Mouse (Mus musculus): ENCODE measurements at regions not wholly inside any gene's neighbourhood (a gene's known extent, or its start where the extent isn't known, plus 50 kb on each side); places are given as distances from the start of the nearest gene placed in this dataset.

- no peaks in the 10 kb centered on the region for H3K9me3 ChIP-seq (ENCODE audit: control insufficient read depth, low read length)
- no peak overlapping the region for H3K4me3 ChIP-seq (ENCODE audit: low read depth, low read length)
- no peaks in the 10 kb centered on the region for H3K4me1 ChIP-seq (replicated peaks; ENCODE audit: control insufficient read depth, insufficient read depth, low read length)
- no peak overlapping the region for H3K9ac ChIP-seq (ENCODE audit: low read depth, low read length)
- no peak overlapping the region for H3K4me2 ChIP-seq (replicated peaks; ENCODE audit: low read depth, low read length)
- DNase-seq (ENCODE audit: low spot score) (no peak), ATAC-seq (ENCODE audit: low FRiP score) (no peak)
- WGBS: 80% methylated on average over 3 of the region's 3 CpGs
- H3K27ac ChIP-seq (ENCODE audit: low read depth, low read length): no peak overlapping the region
- H3K27me3 ChIP-seq (ENCODE audit: control insufficient read depth, insufficient read depth, low read length): no peaks in the 10 kb centered on the region
- no peaks in the 10 kb centered on the region for H3K36me3 ChIP-seq (ENCODE audit: control insufficient read depth, insufficient read depth, low read length)
Measured at GRCm38 (mm10) chr12:91956411-91956810, 107.5 kb upstream of the Sel1l start.

- Histone ChIP-seq H3K27ac (ENCODE audit: low read depth, low read length) (no peak overlapping the region), H3K4me2 (replicated peaks; ENCODE audit: low read depth, low read length) (no peak overlapping the region), H3K9ac (ENCODE audit: low read depth, low read length) (no peak overlapping the region), H3K4me1 (replicated peaks; ENCODE audit: control insufficient read depth, insufficient read depth, low read length) (no peaks in the 10 kb centered on the region), H3K4me3 (ENCODE audit: low read depth, low read length) (no peak overlapping the region), H3K27me3 (ENCODE audit: control insufficient read depth, insufficient read depth, low read length) (no peaks in the 10 kb centered on the region), H3K9me3 (ENCODE audit: control insufficient read depth, low read length) (no peaks in the 10 kb centered on the region), H3K36me3 (ENCODE audit: control insufficient read depth, insufficient read depth, low read length) (no peaks in the 10 kb centered on the region)
- no peak for ATAC-seq (ENCODE audit: low FRiP score)
- WGBS: 82% methylated on average over 8 of the region's 8 CpGs
- DNase-seq (ENCODE audit: low spot score): no peak
Measured at GRCm38 (mm10) chr12:91948602-91949167, 99.7 kb upstream of the Sel1l start.

- H3K4me1 ChIP-seq (replicated peaks; ENCODE audit: control insufficient read depth, insufficient read depth, low read length): no peaks in the 10 kb centered on the region
- no peaks in the 10 kb centered on the region for H3K27me3 ChIP-seq (ENCODE audit: control insufficient read depth, insufficient read depth, low read length)
- H3K27ac ChIP-seq (ENCODE audit: low read depth, low read length): no peak overlapping the region
- H3K36me3 ChIP-seq (ENCODE audit: control insufficient read depth, insufficient read depth, low read length): no peaks in the 10 kb centered on the region
- no peak overlapping the region for H3K4me2 ChIP-seq (replicated peaks; ENCODE audit: low read depth, low read length)
- 91% methylated on average over 3 of the region's 3 CpGs for WGBS
- H3K9me3 ChIP-seq (ENCODE audit: control insufficient read depth, low read length): no peaks in the 10 kb centered on the region
- DNase-seq (ENCODE audit: low spot score) (no peak), ATAC-seq (ENCODE audit: low FRiP score) (no peak)
- H3K9ac ChIP-seq (ENCODE audit: low read depth, low read length): no peak overlapping the region
- H3K4me3 ChIP-seq (ENCODE audit: low read depth, low read length): no peak overlapping the region
Measured at GRCm38 (mm10) chr12:91947998-91948397, 99.0 kb upstream of the Sel1l start.

GRCm38 (mm10) chr12:91946541-91946940 lies 97.6 kb upstream of the Sel1l start:
- Histone ChIP-seq H3K27me3 (ENCODE audit: control insufficient read depth, insufficient read depth, low read length) (no peaks in the 10 kb centered on the region), H3K9ac (ENCODE audit: low read depth, low read length) (no peak overlapping the region), H3K27ac (ENCODE audit: low read depth, low read length) (no peak overlapping the region), H3K36me3 (ENCODE audit: control insufficient read depth, insufficient read depth, low read length) (no peaks in the 10 kb centered on the region), H3K9me3 (ENCODE audit: control insufficient read depth, low read length) (no peaks in the 10 kb centered on the region), H3K4me1 (replicated peaks; ENCODE audit: control insufficient read depth, insufficient read depth, low read length) (no peaks in the 10 kb centered on the region), H3K4me3 (ENCODE audit: low read depth, low read length) (no peak overlapping the region), H3K4me2 (replicated peaks; ENCODE audit: low read depth, low read length) (no peak overlapping the region)
- DNase-seq (ENCODE audit: low spot score): no peak
- no peak for ATAC-seq (ENCODE audit: low FRiP score)
- WGBS: 88% methylated on average over 3 of the region's 3 CpGs

- WGBS: 63% methylated on average over 7 of the region's 7 CpGs
- DNase-seq (ENCODE audit: low spot score) (peak; percentile 31), ATAC-seq (ENCODE audit: low FRiP score) (no peak)
- Histone ChIP-seq H3K9me3 (ENCODE audit: control insufficient read depth, low read length) (no peaks in the 10 kb centered on the region), H3K4me1 (replicated peaks; ENCODE audit: control insufficient read depth, insufficient read depth, low read length) (no peaks in the 10 kb centered on the region), H3K4me2 (replicated peaks; ENCODE audit: low read depth, low read length) (no peak overlapping the region), H3K27me3 (ENCODE audit: control insufficient read depth, insufficient read depth, low read length) (no peaks in the 10 kb centered on the region), H3K9ac (ENCODE audit: low read depth, low read length) (no peak overlapping the region), H3K36me3 (ENCODE audit: control insufficient read depth, insufficient read depth, low read length) (no peaks in the 10 kb centered on the region), H3K4me3 (ENCODE audit: low read depth, low read length) (no peak overlapping the region), H3K27ac (ENCODE audit: low read depth, low read length) (no peak overlapping the region)
Measured at GRCm38 (mm10) chr12:91932490-91933361, 83.8 kb upstream of the Sel1l start.

GRCm38 (mm10) chr12:91931586-91931985 lies 82.6 kb upstream of the Sel1l start:
- Histone ChIP-seq H3K4me1 (replicated peaks; ENCODE audit: control insufficient read depth, insufficient read depth, low read length) (no peaks in the 10 kb centered on the region), H3K9ac (ENCODE audit: low read depth, low read length) (no peak overlapping the region), H3K36me3 (ENCODE audit: control insufficient read depth, insufficient read depth, low read length) (no peaks in the 10 kb centered on the region), H3K4me2 (replicated peaks; ENCODE audit: low read depth, low read length) (no peak overlapping the region), H3K9me3 (ENCODE audit: control insufficient read depth, low read length) (no peaks in the 10 kb centered on the region), H3K27ac (ENCODE audit: low read depth, low read length) (no peak overlapping the region), H3K4me3 (ENCODE audit: low read depth, low read length) (no peak overlapping the region), H3K27me3 (ENCODE audit: control insufficient read depth, insufficient read depth, low read length) (no peaks in the 10 kb centered on the region)
- DNase-seq (ENCODE audit: low spot score) (no peak), ATAC-seq (ENCODE audit: low FRiP score) (no peak)
- WGBS: 91% methylated on average over 6 of the region's 6 CpGs

GRCm38 (mm10) chr12:91929386-91930054 lies 80.6 kb upstream of the Sel1l start:
- no peak overlapping the region for H3K9ac ChIP-seq (ENCODE audit: low read depth, low read length)
- no peak overlapping the region for H3K27ac ChIP-seq (ENCODE audit: low read depth, low read length)
- WGBS: 72% methylated on average over 7 of the region's 7 CpGs
- DNase-seq (ENCODE audit: low spot score): no peak
- no peaks in the 10 kb centered on the region for H3K9me3 ChIP-seq (ENCODE audit: control insufficient read depth, low read length)
- H3K4me3 ChIP-seq (ENCODE audit: low read depth, low read length): no peak overlapping the region
- no peaks in the 10 kb centered on the region for H3K36me3 ChIP-seq (ENCODE audit: control insufficient read depth, insufficient read depth, low read length)
- no peaks in the 10 kb centered on the region for H3K4me1 ChIP-seq (replicated peaks; ENCODE audit: control insufficient read depth, insufficient read depth, low read length)
- ATAC-seq (ENCODE audit: low FRiP score): no peak
- H3K4me2 ChIP-seq (replicated peaks; ENCODE audit: low read depth, low read length): no peak overlapping the region
- no peaks in the 10 kb centered on the region for H3K27me3 ChIP-seq (ENCODE audit: control insufficient read depth, insufficient read depth, low read length)

- H3K9me3 ChIP-seq (ENCODE audit: control insufficient read depth, low read length): no peaks in the 10 kb centered on the region
- no peak overlapping the region for H3K4me3 ChIP-seq (ENCODE audit: low read depth, low read length)
- no peak overlapping the region for H3K4me2 ChIP-seq (replicated peaks; ENCODE audit: low read depth, low read length)
- no peaks in the 10 kb centered on the region for H3K36me3 ChIP-seq (ENCODE audit: control insufficient read depth, insufficient read depth, low read length)
- WGBS: 74% methylated on average over 6 of the region's 6 CpGs
- no peaks in the 10 kb centered on the region for H3K4me1 ChIP-seq (replicated peaks; ENCODE audit: control insufficient read depth, insufficient read depth, low read length)
- no peak overlapping the region for H3K9ac ChIP-seq (ENCODE audit: low read depth, low read length)
- DNase-seq (ENCODE audit: low spot score) (no peak), ATAC-seq (ENCODE audit: low FRiP score) (no peak)
- no peaks in the 10 kb centered on the region for H3K27me3 ChIP-seq (ENCODE audit: control insufficient read depth, insufficient read depth, low read length)
- no peak overlapping the region for H3K27ac ChIP-seq (ENCODE audit: low read depth, low read length)
Measured at GRCm38 (mm10) chr12:91927576-91927975, 78.6 kb upstream of the Sel1l start.

Measured in hindbrain, embryonic 11.5 days (tissue).